Mouse (Mus musculus) embryonic facial prominence, embryonic 10.5 days (tissue): Measurements from ENCODE around the gene Gm49486. TPM values are rescaled to one million over a fixed set of nuclear protein-coding genes. Genes with fewer than 3 reads are reported as not detected.

Experiments used
- DNase-seq: peaks from one replicate; pipeline ENCODE4 v3.0.0-alpha.2; 2017; ENCODE audit warnings: low spot score
- H3K27ac ChIP-seq: fragments of 300-500 bp; sonication (generic); replicated peaks from 2 replicates; pipeline ENCODE4 v1.5.1; 2016; ENCODE audit warnings: mild to moderate bottlenecking
- H3K27me3 ChIP-seq: fragments of 300-500 bp; sonication (generic); replicated peaks from 2 replicates; pipeline ENCODE4 v1.6.1; 2016; ENCODE audit warnings: low read depth, mild to moderate bottlenecking; ENCODE audit not compliant: poor library complexity, severe bottlenecking
- H3K36me3 ChIP-seq: fragments of 300-500 bp; sonication (generic); replicated peaks from 2 replicates; pipeline ENCODE4 v1.6.1; 2016; ENCODE audit warnings: mild to moderate bottlenecking, moderate library complexity
- H3K4me1 ChIP-seq: fragments of 300-500 bp; sonication (generic); 2 replicates; pipeline ENCODE4 v1.6.1; 2016
- H3K4me3 ChIP-seq: fragments of 300-500 bp; sonication (generic); 2 replicates; pipeline ENCODE4 v1.5.1; 2016; ENCODE audit warnings: mild to moderate bottlenecking, moderate library complexity
- H3K9me3 ChIP-seq: fragments of 300-500 bp; sonication (generic); 2 replicates; pipeline ENCODE4 v1.6.1; 2016; ENCODE audit warnings: mild to moderate bottlenecking
- WGBS: fragments of 180-500 bp; shearing (Covaris S2); methylation state at CpG from one replicate; pipeline ENCODE4 v1.1.7; 2016; 5-methylcytosine and 5-hydroxymethylcytosine counted together
- polyA plus RNA-seq: library from polyadenylated mRNA; unstranded; fragments of >200 nt; fragmentation: Nextera tagmentation; extraction: Ambion mirVana; gene quantifications from 2 replicates; pipeline ENCODE4 v1.2.1, GENCODE M21; 2016

Gene Gm49486
- polyA plus RNA-seq, 1 experiment from 2014 or later = 0.29 TPM

DNA sequence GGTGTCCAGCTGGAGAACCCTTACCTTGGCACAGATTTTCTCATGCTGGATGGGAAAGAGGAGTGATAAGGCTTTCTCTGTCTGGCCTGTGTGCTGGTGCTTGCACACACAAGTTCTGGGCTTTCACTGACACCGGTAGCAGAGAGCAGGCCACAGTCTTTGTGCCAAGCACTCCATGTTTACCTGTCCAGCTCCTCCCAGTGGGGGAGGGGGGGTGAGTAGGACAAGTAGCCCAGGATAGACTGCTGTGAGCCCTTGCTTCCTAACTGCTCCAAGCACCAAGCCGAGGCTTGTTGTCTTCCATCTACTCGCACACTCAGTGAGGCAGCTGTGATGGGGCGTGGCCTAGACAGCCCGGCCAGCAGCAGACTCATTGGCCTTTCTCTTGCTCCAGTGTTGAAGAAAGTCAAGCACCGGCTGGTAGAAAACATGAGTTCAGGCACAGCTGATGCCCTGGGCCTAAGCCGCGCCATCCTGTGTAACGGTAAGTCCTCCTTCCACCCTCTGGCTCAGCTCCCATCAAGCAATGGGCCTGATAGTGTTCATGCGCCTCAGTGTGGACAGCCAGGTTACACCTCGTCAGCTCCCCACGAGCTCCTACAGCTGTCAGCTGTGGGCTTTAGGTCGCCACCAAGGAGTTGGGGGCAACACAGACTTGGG lies 13.5 kb downstream of the Gm49486 start:
- Histone ChIP-seq H3K36me3 (peaks cover 86% of the 10 kb centered on the region), H3K27ac (no peak overlapping the region), H3K4me1 (peaks cover 15% of the 10 kb centered on the region), H3K4me3 (no peak overlapping the region), H3K9me3 (no peaks in the 10 kb centered on the region), H3K27me3 (no peaks in the 10 kb centered on the region)
- DNase-seq = no peak
- WGBS = 72% methylated on average over 13 of the region's 13 CpGs

DNA sequence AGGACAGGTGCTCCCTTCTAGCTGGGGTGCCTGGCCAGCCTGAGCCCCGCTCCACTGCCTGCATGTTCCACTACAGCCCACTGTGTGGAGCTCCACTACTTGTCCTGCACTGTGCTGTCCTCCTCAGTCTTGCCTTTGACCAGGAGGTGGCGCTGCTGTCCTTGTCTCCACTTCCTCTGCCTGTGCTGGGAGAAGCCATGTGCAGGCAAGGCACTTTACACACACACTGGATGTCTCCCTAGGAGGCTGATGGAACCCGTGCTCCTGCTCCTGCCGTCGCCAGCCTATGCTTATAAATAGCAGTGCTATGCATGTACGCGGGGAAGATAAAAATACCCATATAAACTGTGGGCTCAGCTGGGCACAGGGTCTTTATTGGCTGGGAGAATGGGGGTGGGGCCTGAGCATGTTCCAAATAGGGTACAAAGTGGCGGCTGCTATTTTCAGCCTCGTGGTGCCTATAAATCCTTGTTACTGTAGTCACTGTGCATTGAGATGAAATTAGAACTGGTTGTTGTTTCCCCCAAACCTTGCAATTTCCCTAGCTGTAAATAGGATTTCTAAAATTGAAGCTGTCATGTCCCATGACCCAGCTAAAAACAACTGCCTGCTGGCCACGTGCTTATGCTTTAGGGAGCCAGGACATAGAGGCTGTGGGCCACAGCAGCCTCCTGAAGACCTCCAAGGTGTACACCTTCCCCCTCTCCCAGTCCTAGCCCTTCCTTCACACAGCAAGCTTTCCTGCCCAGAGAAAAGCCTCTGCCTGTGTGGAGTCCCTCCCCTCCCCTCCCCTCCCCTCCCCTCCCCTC lies 14.2 kb downstream of the Gm49486 start:
- 29% methylated on average over 10 of the region's 10 CpGs for WGBS
- Histone ChIP-seq H3K4me1 (peaks cover 15% of the 10 kb centered on the region), H3K27me3 (no peaks in the 10 kb centered on the region), H3K4me3 (no peak overlapping the region), H3K36me3 (peaks cover 86% of the 10 kb centered on the region), H3K27ac (no peak overlapping the region; the same call in 1 of the 2 replicates), H3K9me3 (no peaks in the 10 kb centered on the region)
- DNase-seq = peak; percentile 96

DNA sequence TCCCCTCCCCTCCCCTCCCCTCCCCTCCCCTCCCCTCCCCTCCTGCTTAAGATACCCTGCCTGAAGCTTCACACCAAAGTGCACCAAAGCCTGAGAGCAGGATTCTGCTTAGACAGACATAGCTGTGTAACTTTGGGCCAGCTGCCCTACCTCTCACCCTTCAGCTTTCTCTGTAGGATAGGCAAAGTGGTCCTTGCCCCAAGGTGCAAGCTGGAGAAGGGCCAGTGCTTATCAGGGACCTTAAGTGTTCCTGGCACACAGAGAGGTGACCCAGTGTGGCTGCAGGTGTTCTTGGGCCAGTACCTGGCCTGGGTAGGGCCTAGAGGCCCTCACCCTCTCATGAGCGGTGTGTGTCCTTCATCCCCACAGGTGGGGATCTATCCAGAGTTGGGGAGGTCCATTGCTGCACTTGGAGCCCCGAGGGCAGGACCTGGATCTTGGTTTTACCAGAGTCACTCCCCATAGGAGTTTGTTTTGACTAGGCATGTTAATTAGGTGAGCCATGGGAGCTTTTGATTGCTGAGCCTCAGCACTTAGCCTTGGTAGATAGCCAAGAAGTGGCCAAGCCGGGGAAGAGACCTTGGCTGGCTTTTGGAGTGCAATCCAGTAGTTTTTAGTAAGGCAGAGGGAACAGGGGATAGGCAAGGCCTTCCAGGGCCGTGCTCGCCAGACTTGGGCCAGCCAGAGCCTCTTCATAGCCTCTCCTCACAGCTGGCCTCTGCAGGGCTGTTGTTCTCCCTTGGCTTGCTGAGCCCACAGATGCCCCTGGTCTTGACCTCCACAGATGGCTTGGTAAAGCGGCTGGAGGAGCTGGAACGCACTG lies 15.1 kb downstream of the Gm49486 start:
- no peak for DNase-seq
- H3K27ac ChIP-seq = peak overlapping the region; percentile 30; the same call in 1 of the 2 replicates
- H3K9me3 ChIP-seq = no peaks in the 10 kb centered on the region
- H3K36me3 ChIP-seq = peaks cover 86% of the 10 kb centered on the region
- H3K4me1 ChIP-seq = peaks cover 15% of the 10 kb centered on the region
- H3K27me3 ChIP-seq = peaks cover 6% of the 10 kb centered on the region; the same call in 1 of the 2 replicates
- H3K4me3 ChIP-seq = no peak overlapping the region
- 75% methylated on average over 7 of the region's 7 CpGs for WGBS

DNA sequence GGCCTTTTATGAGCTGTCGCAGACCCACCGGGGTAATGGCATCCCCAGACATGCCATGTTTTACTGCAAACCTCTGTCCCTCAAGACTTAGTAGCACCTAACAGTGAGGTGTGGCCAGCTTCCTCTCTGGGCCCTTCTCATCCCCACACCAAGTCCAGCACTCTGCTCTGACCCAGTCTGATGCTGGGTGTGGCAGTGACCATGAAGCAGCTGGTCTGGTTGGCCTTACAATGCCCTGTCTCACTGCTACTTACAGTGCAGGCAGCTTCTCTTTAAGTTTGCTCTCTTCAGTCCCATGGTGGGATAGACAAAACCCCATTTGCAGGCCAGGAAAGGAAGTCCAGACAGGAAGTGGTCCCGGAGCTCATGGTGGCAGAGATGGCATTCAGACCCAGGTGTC lies 16.1 kb downstream of the Gm49486 start:
- no peak for DNase-seq
- Histone ChIP-seq H3K36me3 (peaks cover 81% of the 10 kb centered on the region), H3K4me1 (peaks cover 15% of the 10 kb centered on the region), H3K4me3 (no peak overlapping the region), H3K27ac (0 out of 2 replicates have a peak overlapping the region, but pooled peaks have one; percentile 21), H3K27me3 (peaks cover 15% of the 10 kb centered on the region), H3K9me3 (no peaks in the 10 kb centered on the region)
- WGBS = 96% methylated on average over 3 of the region's 3 CpGs

DNA sequence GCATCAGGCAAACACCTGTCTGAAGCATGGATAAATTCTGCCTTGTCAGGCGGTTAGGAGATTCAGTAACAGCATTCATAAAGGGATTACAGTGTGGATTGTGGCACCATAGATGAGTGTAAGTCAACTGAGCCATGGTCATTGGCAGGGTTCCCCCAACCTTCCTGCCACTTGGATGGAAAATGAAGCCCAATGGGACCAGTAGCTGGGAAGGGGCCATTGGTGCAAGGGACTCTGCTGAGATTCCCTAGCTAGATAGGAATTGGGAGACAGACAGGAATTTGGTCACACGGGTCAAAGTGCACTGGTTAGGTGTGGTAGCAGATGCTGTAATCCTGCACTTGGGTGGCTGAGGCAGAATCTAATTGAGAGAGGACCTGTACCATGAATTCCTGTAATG lies 21.0 kb downstream of the Gm49486 start:
- 86% methylated on average over 2 of the region's 2 CpGs for WGBS
- peaks cover 64% of the 10 kb centered on the region for H3K27me3 ChIP-seq

DNA sequence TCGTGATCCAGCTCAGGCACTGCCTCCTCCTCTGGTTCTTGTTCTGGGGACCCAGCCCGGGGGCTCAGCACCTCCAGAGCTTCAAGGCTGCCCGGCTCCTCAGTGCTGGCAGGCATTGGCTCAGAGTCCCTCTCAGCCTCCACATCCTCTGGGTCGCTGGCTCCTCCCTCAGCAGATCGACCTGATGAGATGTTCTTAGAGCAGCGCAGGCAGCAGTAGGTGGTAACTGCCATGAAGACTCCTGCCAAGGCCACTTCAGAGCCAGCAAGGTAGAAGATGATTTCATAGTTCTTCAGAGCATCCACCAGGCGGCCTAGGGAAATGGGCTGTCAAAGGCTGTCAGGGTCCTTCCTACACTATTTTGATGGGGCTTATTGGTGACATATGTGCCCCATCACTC lies 22.0 kb downstream of the Gm49486 start:
- H3K9me3 ChIP-seq = no peaks in the 10 kb centered on the region
- peak overlapping the region; percentile 57; the same call in 1 of the 2 replicates for H3K4me3 ChIP-seq
- H3K36me3 ChIP-seq = peaks cover 34% of the 10 kb centered on the region
- DNase-seq = no peak
- 55% methylated on average over 7 of the region's 7 CpGs for WGBS
- no peak overlapping the region for H3K27ac ChIP-seq
- peaks cover 39% of the 10 kb centered on the region for H3K4me1 ChIP-seq
- H3K27me3 ChIP-seq = peaks cover 69% of the 10 kb centered on the region

More for the DNA sequence above, 21.0 kb downstream of the Gm49486 start:
- no peak overlapping the region for H3K27ac ChIP-seq
- H3K36me3 ChIP-seq = peaks cover 43% of the 10 kb centered on the region
- no peak for DNase-seq
- no peak overlapping the region for H3K4me3 ChIP-seq
- H3K9me3 ChIP-seq = no peaks in the 10 kb centered on the region
- peaks cover 36% of the 10 kb centered on the region for H3K4me1 ChIP-seq

DNA sequence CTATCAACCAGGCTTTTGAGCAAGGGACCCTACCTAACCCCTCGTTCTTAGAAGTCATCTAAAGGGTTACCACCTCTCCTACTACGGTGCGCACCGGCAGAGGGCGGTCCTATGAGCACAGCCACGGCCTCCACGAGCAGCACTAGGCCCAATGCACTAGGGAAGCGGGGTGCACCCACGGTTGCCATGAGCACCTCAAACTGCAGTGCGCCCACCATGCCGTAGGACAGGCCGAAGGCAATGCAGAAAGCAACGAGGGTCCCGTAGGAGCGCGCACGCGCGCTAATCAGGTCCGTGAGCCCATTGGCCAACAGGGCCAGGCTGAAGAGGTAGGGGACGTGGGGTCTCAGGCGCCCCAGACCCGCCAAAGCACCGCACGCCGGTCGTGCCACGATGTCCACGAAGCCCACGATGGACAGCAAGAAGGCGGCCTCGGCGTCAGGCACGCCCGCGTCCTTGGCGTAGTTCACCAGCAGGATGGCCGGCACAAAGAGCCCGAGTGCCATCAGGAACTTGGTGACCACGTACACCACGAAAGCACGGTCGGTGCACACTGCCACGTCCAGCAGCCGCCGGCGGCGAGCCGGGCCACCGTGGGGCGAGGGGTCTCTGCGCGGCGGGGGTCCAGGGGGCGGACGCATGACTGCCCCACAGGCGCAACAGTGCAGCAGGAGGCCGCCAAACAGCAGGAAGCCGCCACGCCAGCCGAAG lies 22.7 kb downstream of the Gm49486 start:
- DNase-seq = peak; percentile 61
- Histone ChIP-seq H3K27ac (peak overlapping the region; percentile 75), H3K36me3 (peaks cover 26% of the 10 kb centered on the region), H3K4me3 (peak overlapping the region; percentile 57), H3K4me1 (peaks cover 39% of the 10 kb centered on the region), H3K27me3 (peaks cover 69% of the 10 kb centered on the region), H3K9me3 (no peaks in the 10 kb centered on the region)
- WGBS = 3% methylated on average over 61 of the region's 61 CpGs

DNA sequence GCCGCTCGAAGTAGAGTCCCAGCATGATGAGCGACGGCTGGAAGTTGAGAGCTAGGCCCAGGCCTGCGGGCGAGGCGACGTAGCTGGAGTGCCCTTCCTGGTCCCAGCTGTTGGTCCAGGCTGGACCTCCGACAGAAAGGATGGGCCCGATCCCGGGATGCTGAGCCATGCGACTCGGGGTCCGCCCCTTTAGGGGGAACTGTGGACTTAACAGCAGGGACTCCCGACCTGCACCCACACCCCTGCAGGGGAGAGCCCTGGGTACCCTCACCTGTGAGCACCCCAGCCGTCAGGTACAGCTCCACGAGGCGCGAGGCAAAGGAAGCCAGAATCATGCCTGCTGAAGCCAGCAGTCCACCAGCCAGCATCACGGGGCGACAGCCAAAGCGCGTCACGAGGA lies 23.4 kb downstream of the Gm49486 start:
- WGBS = 32% methylated on average over 24 of the region's 24 CpGs
- no peaks in the 10 kb centered on the region for H3K9me3 ChIP-seq
- peaks cover 39% of the 10 kb centered on the region for H3K4me1 ChIP-seq
- peak; percentile 57 for DNase-seq
- peaks cover 69% of the 10 kb centered on the region for H3K27me3 ChIP-seq
- peak overlapping the region; percentile 75 for H3K27ac ChIP-seq
- H3K36me3 ChIP-seq = peaks cover 22% of the 10 kb centered on the region
- H3K4me3 ChIP-seq = peak overlapping the region; percentile 57

DNA sequence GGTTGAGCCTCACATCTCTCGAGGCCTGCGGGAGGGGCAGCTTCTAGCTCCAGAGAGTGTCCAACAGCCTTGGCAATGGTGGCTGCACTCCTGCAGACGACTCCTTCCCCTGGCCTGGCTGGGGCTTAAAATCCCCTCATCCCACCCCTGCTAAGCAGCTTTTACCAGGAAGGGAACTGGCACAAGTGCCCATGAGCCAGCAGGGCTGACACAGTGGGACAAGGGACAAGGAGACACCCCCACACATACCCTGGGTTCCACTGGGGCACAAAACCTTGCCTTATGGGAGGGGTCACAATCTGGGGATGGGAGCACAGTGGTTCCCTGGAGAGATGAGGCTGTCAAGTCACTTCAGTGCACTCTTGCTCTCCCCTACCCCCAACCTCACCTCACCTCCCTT lies 25.5 kb downstream of the Gm49486 start, which contains the start of gene Slc16a8:
Gene Slc16a8 (minus strand): TSS at position 101 of the 400 bp plus-strand sequence.
- Histone ChIP-seq H3K9me3 (no peaks in the 10 kb centered on the region), H3K27me3 (peaks cover 76% of the 10 kb centered on the region), H3K4me1 (peaks cover 55% of the 10 kb centered on the region), H3K27ac (no peak within 1 kb of the TSS), H3K36me3 (peaks cover 1% of the 10 kb centered on the region; the same call in 1 of the 2 replicates), H3K4me3 (no peak within 1 kb of the TSS)
- WGBS = 24% methylated on average over 3 of the region's 3 CpGs
- DNase-seq = no peak

DNA sequence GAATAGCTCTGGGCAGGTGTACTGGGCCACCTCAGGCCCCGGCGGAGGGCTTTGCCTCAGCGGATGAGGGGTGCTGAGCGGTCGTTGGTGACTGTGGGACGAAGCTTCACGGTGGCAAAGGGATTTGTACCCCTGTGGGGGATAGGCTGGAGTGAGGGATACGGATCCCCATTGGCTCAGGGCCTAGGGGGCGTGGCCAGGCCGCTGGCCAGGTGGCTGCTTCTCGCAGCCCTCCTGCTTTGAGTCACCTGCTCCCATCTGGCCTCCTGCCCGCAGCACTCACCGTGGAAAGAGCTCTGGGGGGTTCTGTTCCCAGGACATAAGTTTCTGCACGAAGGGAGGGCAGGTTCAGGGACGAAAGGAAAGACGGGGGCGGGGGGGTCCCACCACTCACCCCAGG lies 29.3 kb downstream of the Gm49486 start:
- no peak overlapping the region for H3K27ac ChIP-seq
- 0 out of 2 replicates have a peak overlapping the region, but pooled peaks have one; percentile 6 for H3K4me3 ChIP-seq
- H3K4me1 ChIP-seq = peaks cover 52% of the 10 kb centered on the region
- no peak for DNase-seq
- peaks cover 76% of the 10 kb centered on the region for H3K27me3 ChIP-seq
- no peaks in the 10 kb centered on the region for H3K9me3 ChIP-seq
- WGBS = 32% methylated on average over 17 of the region's 17 CpGs
- no peaks in the 10 kb centered on the region for H3K36me3 ChIP-seq

DNA sequence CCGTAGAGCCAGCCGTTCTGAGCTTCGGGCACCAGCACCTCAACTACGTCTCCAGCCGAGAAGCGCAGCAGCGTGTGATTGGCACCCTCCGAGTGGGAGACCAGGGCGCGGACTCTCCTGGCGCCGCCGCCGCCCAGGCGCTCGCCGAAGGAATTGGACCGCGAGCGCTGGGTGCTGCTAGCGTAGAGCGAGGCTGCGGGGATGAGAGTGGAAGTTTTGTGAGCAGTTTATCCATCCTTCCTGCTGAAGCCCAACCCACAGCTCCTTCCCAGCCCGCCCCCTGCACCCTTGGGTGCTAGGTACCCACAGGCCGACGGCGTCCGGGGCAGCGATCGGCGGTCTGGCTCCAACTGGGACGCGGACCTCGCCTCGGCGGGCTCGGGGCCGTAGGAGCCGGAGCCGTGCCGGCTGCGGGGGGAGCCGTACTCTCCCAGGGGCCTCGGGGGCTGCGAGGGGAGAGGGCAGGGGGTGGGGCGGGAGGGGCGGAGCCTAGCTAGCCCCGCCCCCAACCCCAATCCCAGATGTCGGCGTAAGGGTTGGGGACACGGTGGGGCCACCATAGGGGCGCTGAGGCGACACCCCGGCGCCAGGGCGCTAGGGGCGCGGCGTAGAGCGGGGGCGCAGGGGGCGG lies 32.0 kb downstream of the Gm49486 start:
- peak; percentile 70 for DNase-seq
- Histone ChIP-seq H3K4me1 (peaks cover 43% of the 10 kb centered on the region), H3K9me3 (no peaks in the 10 kb centered on the region), H3K36me3 (no peaks in the 10 kb centered on the region), H3K27me3 (peaks cover 81% of the 10 kb centered on the region), H3K4me3 (peak overlapping the region; percentile 76), H3K27ac (peak overlapping the region; percentile 82)
- WGBS = 1% methylated on average over 62 of the region's 62 CpGs
